Mouse (Mus musculus) brain, embryonic 14.5 days (tissue): ENCODE data around the gene Map3k9.

Experiments used
- CTCF ChIP-seq: fragments of 200-500 bp; IDR thresholded peaks from 2 replicates; pipeline ENCODE4 v1.5.1; 2012; ENCODE audit warnings: inconsistent platforms, mild to moderate bottlenecking, moderate library complexity, borderline replicate concordance; ENCODE audit not compliant: insufficient read depth, insufficient read length; ENCODE audit errors: extremely low read depth
- POLR2A ChIP-seq: fragments of 200-500 bp; IDR thresholded peaks from 2 replicates; pipeline ENCODE4 v1.6.1; 2012; ENCODE audit warnings: mild to moderate bottlenecking, inconsistent platforms, borderline replicate concordance; ENCODE audit not compliant: poor library complexity, insufficient read depth, insufficient read length, severe bottlenecking; ENCODE audit errors: extremely low read depth

- no peak for TF ChIP-seq POLR2A
- TF ChIP-seq CTCF = no peak
Measured at GRCm38 (mm10) chr12:81820700-81821099, 39.7 kb upstream of the Map3k9 start.
